Mouse (Mus musculus) ES-E14 (cell line): ENCODE results near the gene 4930402H24Rik.

Experiments
- HCFC1 ChIP-seq: IDR thresholded peaks from 2 replicates; pipeline ENCODE4 v1.6.1; 2012; ENCODE audit warnings: low read length, inconsistent platforms, borderline replicate concordance; ENCODE audit not compliant: insufficient read depth
- MAFK ChIP-seq: IDR thresholded peaks from 2 replicates; pipeline ENCODE4 v1.6.1; 2014; ENCODE audit warnings: mild to moderate bottlenecking, low read depth, low read length, inconsistent platforms; ENCODE audit not compliant: insufficient read depth
- ZC3H11A ChIP-seq: IDR thresholded peaks from 2 replicates; pipeline ENCODE4 v1.6.1; 2012; ENCODE audit warnings: low read depth, mild to moderate bottlenecking, inconsistent platforms, low read length, borderline replicate concordance
- ZNF384 ChIP-seq: IDR thresholded peaks from 2 replicates; pipeline ENCODE4 v1.6.1; 2012; ENCODE audit warnings: low read depth, low read length, inconsistent platforms

DNA sequence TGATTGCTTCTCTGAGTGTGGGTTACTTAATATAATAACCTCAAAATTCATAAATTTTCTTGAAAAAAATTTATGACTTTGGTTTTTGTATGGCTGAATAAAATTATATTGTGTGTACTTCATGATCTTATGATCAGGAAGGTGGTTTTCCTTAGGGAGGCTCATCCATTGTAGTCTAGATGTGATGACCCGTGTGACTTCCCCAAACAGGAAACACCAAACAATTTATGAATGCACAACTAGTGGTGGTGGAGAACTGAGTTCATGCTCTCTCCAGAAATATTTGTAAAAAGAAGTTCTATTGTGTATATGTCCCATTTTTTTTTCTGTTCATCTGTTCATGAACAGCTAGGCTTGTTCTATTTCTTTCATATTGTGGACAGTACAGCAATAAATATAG, 18.8 kb downstream of the 4930402H24Rik start:
- TF ChIP-seq HCFC1 (no peak), ZNF384 (no peak), MAFK (no peak), ZC3H11A (no peak)
